Mouse (Mus musculus) liver, embryonic 11.5 days (tissue): Measurements from ENCODE around the gene Susd3. TPM values are rescaled to one million over a fixed set of nuclear protein-coding genes. Genes with fewer than 3 reads are reported as not detected.
A peak's percentile ranks its signal among the peaks of the same experiment; 100 is the strongest.

ENCODE experiments used
- ATAC-seq: fragments of 200-750 bp; cut with Nextera tagmentation; replicated peaks from 2 replicates; pipeline ENCODE4 v1.8.0; 2017; ENCODE audit warnings: moderate number of reproducible peaks, mild to moderate bottlenecking, moderate TSS enrichment, moderate library complexity; ENCODE audit not compliant: low FRiP score
- DNase-seq: peaks from one replicate; pipeline ENCODE4 v3.0.0-alpha.2; 2017; ENCODE audit warnings: low spot score
- H3K27ac ChIP-seq: fragments of 300-500 bp; sonication (generic); 2 replicates; pipeline ENCODE4 v1.5.1; 2014; ENCODE audit warnings: mild to moderate bottlenecking, low read depth, low read length, control low read depth
- H3K27me3 ChIP-seq: fragments of 300-500 bp; sonication (generic); replicated peaks from 2 replicates; pipeline ENCODE4 v1.6.1; 2014; ENCODE audit warnings: low read length, mixed read lengths; ENCODE audit not compliant: control insufficient read depth, insufficient read depth
- H3K36me3 ChIP-seq: fragments of 300-500 bp; sonication (generic); 2 replicates; pipeline ENCODE4 v1.6.1; 2014; ENCODE audit warnings: mild to moderate bottlenecking, low read length, moderate library complexity, mixed read lengths; ENCODE audit not compliant: control insufficient read depth, insufficient read depth
- H3K4me1 ChIP-seq: fragments of 300-500 bp; sonication (generic); replicated peaks from 2 replicates; pipeline ENCODE4 v1.6.1; 2014; ENCODE audit warnings: low read length, mixed read lengths; ENCODE audit not compliant: control insufficient read depth, insufficient read depth
- H3K4me2 ChIP-seq: fragments of 300-500 bp; sonication (generic); 2 replicates; pipeline ENCODE4 v1.6.1; 2014; ENCODE audit warnings: mild to moderate bottlenecking, control low read depth, moderate library complexity
- H3K4me3 ChIP-seq: fragments of 300-500 bp; sonication (generic); 2 replicates; pipeline ENCODE4 v1.5.1; 2014; ENCODE audit warnings: low read depth, low read length, control low read depth
- H3K9ac ChIP-seq: fragments of 300-500 bp; sonication (generic); 2 replicates; pipeline ENCODE4 v1.6.1; 2014; ENCODE audit warnings: low read depth, low read length, control low read depth
- H3K9me3 ChIP-seq: fragments of 300-500 bp; sonication (generic); 2 replicates; pipeline ENCODE4 v1.6.1; 2016; ENCODE audit warnings: low read length, inconsistent platforms, mixed read lengths; ENCODE audit not compliant: control insufficient read depth
- WGBS: fragments of 180-500 bp; shearing (Covaris S2); extraction: QIAGEN DNeasy Blood & Tissue Kit; methylation state at CpG from one replicate; pipeline ENCODE4 v1.1.7; 2014; 5-methylcytosine and 5-hydroxymethylcytosine counted together
- polyA plus RNA-seq: library from polyadenylated mRNA; unstranded; fragments of >200 nt; fragmentation: Nextera tagmentation; extraction: Ambion mirVana; gene quantifications from 2 replicates; pipeline ENCODE4 v1.2.1, GENCODE M21; 2014

The Susd3 gene
- polyA plus RNA-seq, 1 experiment from 2014 or later = 4.4 TPM

DNA sequence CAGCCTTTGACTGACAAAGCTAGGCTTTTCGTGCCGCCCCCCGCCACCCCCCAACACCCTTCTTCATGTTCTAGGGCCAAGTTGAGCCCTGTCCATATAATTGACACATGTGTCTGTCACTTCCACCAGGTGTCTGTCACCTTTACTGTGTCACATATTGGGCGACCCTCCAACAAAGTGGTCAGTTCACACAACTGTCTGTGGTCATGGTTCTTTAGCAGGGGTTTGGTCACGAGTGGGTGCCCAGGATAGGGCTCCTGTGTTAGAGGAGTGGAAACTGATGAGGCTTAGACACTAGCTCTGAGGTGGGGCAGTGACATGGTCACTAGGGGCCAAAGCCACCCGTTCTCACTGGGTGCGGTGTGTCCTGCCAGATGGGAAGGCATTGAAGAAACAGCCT is 48.6 kb downstream of the Susd3 start:
- 86% methylated on average over 7 of the region's 7 CpGs for WGBS
- DNase-seq (no peak), ATAC-seq (no peak)
- Histone ChIP-seq H3K4me1 (peaks cover 4% of the 10 kb centered on the region; the same call in 1 of the 2 replicates), H3K27ac (no peak overlapping the region), H3K27me3 (no peaks in the 10 kb centered on the region), H3K4me3 (no peak overlapping the region), H3K4me2 (no peak overlapping the region), H3K9ac (no peak overlapping the region), H3K9me3 (no peaks in the 10 kb centered on the region), H3K36me3 (peaks cover 8% of the 10 kb centered on the region)

DNA sequence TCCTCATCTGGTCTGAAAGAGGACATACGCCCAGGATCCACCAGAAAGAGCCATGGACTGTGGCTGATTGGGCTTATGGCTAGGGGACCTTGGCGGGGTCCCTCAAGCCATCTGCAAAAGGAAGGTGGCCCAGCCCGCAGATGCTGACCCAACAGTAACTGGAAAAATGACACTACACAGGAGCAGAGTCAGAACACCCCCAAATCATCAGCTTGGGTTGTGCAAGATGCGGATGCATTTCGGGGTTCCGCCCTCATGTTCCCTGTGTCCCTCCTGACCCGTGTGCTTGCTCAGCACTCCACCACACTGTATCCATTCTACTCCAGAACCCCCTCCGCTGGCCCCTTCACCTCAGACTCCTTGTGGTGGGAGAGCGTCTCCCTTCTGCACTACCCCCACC is 49.8 kb downstream of the Susd3 start:
- WGBS = 87% methylated on average over 9 of the region's 9 CpGs
- no peak overlapping the region for H3K4me3 ChIP-seq
- no peak overlapping the region for H3K27ac ChIP-seq
- H3K9me3 ChIP-seq = no peaks in the 10 kb centered on the region
- no peak for ATAC-seq
- H3K36me3 ChIP-seq = peaks cover 9% of the 10 kb centered on the region
- no peaks in the 10 kb centered on the region for H3K27me3 ChIP-seq
- no peak overlapping the region for H3K4me2 ChIP-seq
- no peak overlapping the region for H3K9ac ChIP-seq
- DNase-seq = no peak
- peaks cover 4% of the 10 kb centered on the region; the same call in 1 of the 2 replicates for H3K4me1 ChIP-seq

DNA sequence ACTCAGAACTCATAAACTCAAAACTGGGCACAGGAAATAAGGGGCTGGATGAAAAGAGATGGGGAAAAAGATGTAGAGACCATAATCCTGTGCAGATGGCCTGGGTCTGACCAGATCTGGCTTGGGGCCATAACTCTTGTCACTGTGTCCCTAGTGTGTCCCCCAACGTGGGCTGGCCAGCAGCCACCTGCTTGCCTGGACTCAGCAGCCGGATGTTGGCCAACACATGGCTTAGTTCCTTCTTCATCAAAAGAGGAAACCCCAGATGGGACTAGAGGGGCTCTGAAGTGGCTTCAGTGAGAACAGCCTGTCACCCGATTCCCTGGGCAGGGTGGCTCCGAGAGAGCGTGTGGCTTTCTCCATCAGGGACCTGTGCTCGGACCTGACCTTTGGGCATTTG is 51.7 kb downstream of the Susd3 start:
- Histone ChIP-seq H3K4me3 (no peak overlapping the region), H3K4me2 (no peak overlapping the region), H3K4me1 (peaks cover 7% of the 10 kb centered on the region), H3K9ac (no peak overlapping the region), H3K36me3 (peaks cover 9% of the 10 kb centered on the region; the same call in 1 of the 2 replicates), H3K27me3 (no peaks in the 10 kb centered on the region), H3K9me3 (no peaks in the 10 kb centered on the region), H3K27ac (no peak overlapping the region)
- ATAC-seq = no peak
- no peak for DNase-seq
- 69% methylated on average over 6 of the region's 6 CpGs for WGBS

DNA sequence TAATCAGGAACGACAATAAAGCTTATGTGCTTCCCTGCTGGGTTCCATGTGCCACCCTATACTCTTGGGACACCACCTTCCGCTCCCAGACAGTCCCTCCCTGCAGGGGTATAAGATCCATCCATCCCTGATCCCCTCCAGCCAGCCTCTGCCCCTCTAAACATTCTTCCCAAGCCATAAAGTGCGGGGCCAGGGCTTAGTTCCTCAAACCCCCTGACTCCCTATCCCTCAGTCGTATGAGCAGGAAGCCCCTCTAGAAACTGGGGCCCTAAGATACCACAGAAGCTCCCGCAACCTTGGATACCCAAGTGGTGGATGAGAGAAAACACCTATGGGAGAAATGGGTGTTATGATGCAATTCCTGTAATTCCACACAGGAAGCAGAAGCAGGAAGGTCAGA is 52.3 kb downstream of the Susd3 start:
- Histone ChIP-seq H3K4me2 (no peak overlapping the region), H3K36me3 (peaks cover 9% of the 10 kb centered on the region; the same call in 1 of the 2 replicates), H3K9ac (no peak overlapping the region), H3K27me3 (no peaks in the 10 kb centered on the region), H3K4me1 (peaks cover 13% of the 10 kb centered on the region), H3K27ac (no peak overlapping the region; the same call in 1 of the 2 replicates), H3K9me3 (no peaks in the 10 kb centered on the region), H3K4me3 (no peak overlapping the region)
- ATAC-seq (no peak), DNase-seq (no peak)
- WGBS = 70% methylated on average over 5 of the region's 5 CpGs

DNA sequence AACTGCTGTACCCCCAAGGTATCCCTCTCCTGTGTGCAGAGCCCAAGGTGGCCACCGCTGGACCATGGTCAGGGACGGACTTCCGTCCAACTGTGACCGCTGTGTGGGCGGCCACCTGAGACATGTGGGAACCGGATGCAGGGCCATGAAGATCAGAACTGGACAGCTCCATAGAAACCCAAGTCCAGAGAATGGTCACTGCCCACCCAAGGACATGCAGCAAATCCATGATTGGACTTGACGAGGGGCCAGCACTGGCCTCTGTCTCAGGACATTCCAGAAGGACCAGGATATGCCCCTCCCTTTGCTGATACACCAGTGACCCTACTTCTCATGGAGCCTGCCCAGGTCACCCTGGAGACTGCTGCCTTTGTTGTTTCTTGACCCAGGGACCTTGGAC is 52.9 kb downstream of the Susd3 start:
- 90% methylated on average over 7 of the region's 7 CpGs for WGBS
- no peak for ATAC-seq
- Histone ChIP-seq H3K4me3 (no peak overlapping the region), H3K9me3 (no peaks in the 10 kb centered on the region), H3K36me3 (peaks cover 9% of the 10 kb centered on the region; the same call in 1 of the 2 replicates), H3K27me3 (no peaks in the 10 kb centered on the region), H3K4me1 (peaks cover 18% of the 10 kb centered on the region), H3K9ac (no peak overlapping the region), H3K27ac (no peak overlapping the region), H3K4me2 (no peak overlapping the region)
- no peak for DNase-seq

DNA sequence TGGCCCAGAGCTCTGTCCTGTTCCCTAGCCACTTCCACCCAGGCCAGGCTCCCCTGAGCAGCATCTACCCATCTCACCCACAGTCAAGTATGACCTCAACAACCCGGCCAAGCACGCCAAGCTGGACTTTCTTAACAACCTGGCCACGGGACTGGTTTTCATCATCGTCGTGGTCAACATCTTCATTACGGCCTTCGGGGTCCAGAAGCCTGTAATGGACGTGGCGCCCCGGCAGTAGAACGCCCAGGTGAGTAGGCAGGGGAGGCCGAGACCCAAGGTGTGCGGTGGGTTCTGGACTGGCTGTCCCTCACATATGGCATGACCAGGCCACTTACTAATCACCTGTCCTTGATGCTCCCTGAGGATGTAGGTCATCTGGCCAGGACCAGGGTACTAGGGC is 53.7 kb downstream of the Susd3 start:
- H3K4me2 ChIP-seq = no peak overlapping the region
- no peaks in the 10 kb centered on the region for H3K27me3 ChIP-seq
- DNase-seq (no peak), ATAC-seq (no peak)
- no peak overlapping the region for H3K27ac ChIP-seq
- WGBS = 93% methylated on average over 13 of the region's 13 CpGs
- H3K9ac ChIP-seq = no peak overlapping the region
- H3K36me3 ChIP-seq = peaks cover 9% of the 10 kb centered on the region; the same call in 1 of the 2 replicates
- H3K4me3 ChIP-seq = no peak overlapping the region
- peaks cover 27% of the 10 kb centered on the region for H3K4me1 ChIP-seq
- no peaks in the 10 kb centered on the region for H3K9me3 ChIP-seq

DNA sequence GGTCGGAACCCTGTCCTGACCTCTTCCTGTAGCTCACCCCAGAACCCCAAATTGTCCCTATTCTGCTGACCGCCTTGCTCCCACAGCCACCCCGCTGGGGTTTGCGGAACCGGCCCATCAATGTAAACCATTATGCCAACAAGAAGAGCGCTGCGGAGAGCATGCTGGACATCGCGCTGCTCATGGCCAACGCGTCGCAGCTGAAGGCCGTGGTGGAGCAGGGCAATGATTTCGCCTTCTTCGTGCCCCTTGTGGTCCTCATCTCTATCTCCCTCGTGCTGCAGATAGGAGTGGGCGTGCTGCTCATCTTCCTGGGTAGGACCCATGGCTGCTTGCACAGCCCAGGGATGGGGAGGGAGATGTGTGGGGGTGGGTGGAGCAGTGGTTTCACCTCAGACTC is 54.9 kb downstream of the Susd3 start:
- Histone ChIP-seq H3K9ac (no peak overlapping the region), H3K4me2 (no peak overlapping the region), H3K27me3 (no peaks in the 10 kb centered on the region), H3K27ac (no peak overlapping the region), H3K4me1 (peaks cover 37% of the 10 kb centered on the region), H3K9me3 (no peaks in the 10 kb centered on the region), H3K4me3 (no peak overlapping the region), H3K36me3 (peaks cover 9% of the 10 kb centered on the region; the same call in 1 of the 2 replicates)
- DNase-seq (no peak), ATAC-seq (no peak)
- WGBS = 91% methylated on average over 17 of the region's 17 CpGs

DNA sequence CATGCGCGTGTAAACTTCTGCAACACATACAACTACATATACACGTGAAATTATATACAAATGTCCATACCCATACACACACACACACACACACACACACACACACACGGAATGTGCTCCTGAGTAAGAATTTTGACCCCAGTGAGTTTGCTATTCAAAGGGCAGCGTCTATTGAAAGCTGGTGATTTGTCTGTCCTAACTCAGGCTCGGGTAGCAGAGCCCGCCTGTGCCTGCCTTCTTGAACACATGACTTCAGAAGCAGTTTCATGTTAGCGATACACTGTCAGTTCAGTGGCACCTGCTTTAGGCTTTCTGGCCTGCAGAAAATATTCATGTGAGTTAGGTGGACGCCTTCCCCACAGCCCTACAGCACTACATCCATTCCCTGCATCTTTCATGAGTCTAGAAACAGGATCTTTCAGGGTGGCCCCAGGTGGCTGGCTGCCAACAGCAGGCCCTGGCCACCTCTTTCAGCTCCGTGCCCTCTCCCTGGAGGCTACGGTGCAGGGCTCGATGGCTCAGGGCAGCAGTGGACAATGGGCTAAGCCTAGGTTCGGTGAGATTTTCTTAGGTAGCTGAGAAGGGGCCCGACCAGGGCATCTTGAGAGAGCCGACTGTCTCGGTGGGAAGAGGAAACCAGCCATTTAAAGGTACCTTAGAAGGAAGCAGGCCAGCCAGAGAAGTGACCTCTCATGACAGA is 56.2 kb downstream of the Susd3 start:
- Histone ChIP-seq H3K27ac (no peak overlapping the region), H3K4me2 (no peak overlapping the region), H3K27me3 (no peaks in the 10 kb centered on the region), H3K4me3 (no peak overlapping the region), H3K4me1 (peaks cover 42% of the 10 kb centered on the region), H3K9me3 (no peaks in the 10 kb centered on the region), H3K9ac (no peak overlapping the region), H3K36me3 (peaks cover 9% of the 10 kb centered on the region; the same call in 1 of the 2 replicates)
- ATAC-seq (no peak), DNase-seq (no peak)
- 79% methylated on average over 16 of the region's 16 CpGs for WGBS

DNA sequence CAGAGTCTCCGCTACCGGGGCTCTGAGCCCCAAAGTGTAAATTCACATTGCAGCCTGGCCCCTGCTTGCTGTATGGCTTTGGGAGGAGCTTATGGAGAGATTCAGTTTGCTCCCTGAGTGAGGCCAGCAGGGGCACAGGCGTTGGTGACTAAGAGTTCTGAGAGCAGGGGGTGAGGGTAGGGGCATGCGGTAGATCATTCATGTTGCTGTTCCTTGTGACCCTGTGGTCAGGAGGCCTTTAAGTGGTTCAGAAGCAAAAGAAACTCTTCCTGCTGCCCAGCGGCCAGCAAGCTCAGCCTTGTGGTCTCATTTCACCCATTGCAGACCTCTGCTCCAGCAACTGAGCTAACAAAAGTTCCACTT is 56.9 kb downstream of the Susd3 start:
- WGBS = 46% methylated on average over 5 of the region's 5 CpGs
- DNase-seq = no peak
- Histone ChIP-seq H3K9me3 (no peaks in the 10 kb centered on the region), H3K4me1 (peaks cover 45% of the 10 kb centered on the region), H3K4me3 (no peak overlapping the region), H3K9ac (0 out of 2 replicates have a peak overlapping the region, but pooled peaks have one; percentile 7), H3K27me3 (no peaks in the 10 kb centered on the region), H3K36me3 (peaks cover 9% of the 10 kb centered on the region; the same call in 1 of the 2 replicates), H3K27ac (no peak overlapping the region), H3K4me2 (no peak overlapping the region)
- no peak for ATAC-seq
